Mouse (Mus musculus) heart, adult 8-10 months (tissue): Measurements from ENCODE around the gene Cacna1g. TPM values are rescaled to one million over a fixed set of nuclear protein-coding genes. Genes with fewer than 3 reads are reported as not detected.
A peak's percentile ranks its signal among the peaks of the same experiment; 100 is the strongest.

Experiments used
- DNase-seq: peaks from one replicate; pipeline ENCODE4 v3.0.0; 2022; ENCODE audit warnings: low spot score
- total RNA-seq, 4 experiments: library from RNA; stranded (reverse); gene quantifications; 2 replicates each; pipeline ENCODE4 v1.2.4; 2022

The Cacna1g gene
- total RNA-seq, 4 experiments from 2014 or later: 6.7 to 14.6 (median 12.5) TPM

- no peak for DNase-seq
Measured at GRCm38 (mm10) chr11:94449239-94449638, 24.8 kb downstream of the Cacna1g start.

GRCm38 (mm10) chr11:94447017-94447416 lies 27.0 kb downstream of the Cacna1g start:
- DNase-seq: no peak

DNA sequence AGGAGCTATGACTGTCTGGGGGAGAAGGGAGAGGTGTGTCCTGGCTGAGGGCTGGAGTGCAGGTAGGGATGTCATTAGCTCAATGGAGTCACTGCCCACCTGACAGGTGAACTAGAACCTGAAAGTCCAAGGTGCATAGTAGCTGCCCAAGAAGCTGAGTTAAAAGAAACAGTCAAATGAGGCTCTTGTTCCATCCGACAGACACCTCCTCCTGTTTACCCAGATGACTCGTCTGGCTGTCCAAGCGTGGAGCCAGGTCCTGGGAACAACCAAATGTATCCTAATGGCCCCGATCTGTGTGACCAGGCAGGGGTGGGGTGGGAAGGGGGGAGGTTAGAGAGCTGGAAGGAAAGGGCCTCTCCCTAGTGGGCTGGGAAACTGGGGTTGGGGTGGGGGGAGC lies 28.7 kb downstream of the Cacna1g start:
- no peak for DNase-seq

GRCm38 (mm10) chr11:94444829-94445228 lies 29.2 kb downstream of the Cacna1g start:
- DNase-seq: no peak

GRCm38 (mm10) chr11:94441752-94442151 lies 32.2 kb downstream of the Cacna1g start:
- no peak for DNase-seq

DNA sequence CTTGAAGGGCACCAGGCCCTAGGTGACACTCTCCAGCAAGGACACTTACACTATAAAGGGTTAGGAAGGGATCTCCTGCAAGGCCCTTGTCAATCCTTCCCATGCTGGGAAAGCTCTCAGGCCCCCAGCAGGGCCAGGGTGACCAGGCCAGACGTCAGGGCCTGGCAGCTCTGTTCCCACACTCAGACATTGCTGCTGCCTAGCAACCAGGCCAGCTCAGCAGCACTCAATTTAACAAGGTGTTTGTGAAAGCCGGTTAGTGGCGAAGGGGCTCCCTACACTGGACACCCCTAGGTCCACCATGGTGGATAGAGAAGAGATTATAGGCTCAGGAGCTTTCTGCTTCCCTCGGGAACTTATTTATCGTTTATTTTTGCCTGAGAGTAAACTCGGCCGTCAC lies 32.9 kb downstream of the Cacna1g start:
- DNase-seq: no peak

DNA sequence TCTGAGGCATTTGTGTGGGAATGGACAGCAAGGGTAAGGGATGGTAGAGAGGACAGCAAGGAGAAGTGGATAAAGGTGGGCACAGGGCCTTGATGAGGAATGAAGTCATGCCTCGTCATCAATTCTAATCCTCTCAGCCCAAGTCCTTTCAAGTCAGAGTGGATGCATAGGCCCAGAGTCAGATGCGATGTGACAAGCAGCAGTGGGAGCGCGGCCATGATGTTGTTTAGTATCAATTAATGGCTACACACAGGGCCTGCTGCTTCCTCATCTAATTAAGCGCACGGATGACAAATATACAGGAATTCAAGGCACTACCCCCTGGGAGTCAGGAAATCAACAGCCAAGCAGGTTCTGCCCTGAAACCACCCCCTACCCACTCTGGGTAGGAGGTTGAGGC lies 33.6 kb downstream of the Cacna1g start:
- DNase-seq: no peak

DNA sequence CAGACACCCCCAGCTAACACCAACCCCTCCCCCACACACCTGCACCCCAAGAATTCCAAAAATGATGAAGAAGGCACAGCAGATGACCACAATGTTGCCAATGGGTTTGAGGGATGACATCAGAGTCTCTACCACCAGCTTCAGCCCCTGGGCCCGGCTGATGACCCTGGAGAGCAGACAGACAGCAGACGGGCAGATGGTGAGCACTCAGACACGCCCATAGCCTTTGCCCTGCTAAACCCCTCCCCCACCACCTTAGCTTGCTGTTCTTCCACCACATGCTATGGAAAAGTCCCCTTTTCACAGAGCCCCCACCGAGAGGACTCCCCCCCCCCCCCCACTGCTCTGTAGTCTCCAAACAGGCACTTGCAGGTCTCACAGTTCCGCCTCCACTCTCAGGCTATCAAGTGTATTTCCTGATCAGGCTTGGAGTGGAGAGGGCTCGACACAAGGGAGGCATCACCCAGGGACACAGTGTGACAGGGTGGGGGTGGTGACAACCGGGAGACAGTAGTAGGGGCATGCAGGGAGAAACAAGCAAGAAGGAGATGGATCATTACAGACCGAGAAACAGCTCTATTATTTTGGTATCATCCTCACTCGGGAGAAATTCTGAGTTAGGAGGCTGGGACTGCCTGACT lies 44.9 kb downstream of the Cacna1g start:
- no peak for DNase-seq

DNA sequence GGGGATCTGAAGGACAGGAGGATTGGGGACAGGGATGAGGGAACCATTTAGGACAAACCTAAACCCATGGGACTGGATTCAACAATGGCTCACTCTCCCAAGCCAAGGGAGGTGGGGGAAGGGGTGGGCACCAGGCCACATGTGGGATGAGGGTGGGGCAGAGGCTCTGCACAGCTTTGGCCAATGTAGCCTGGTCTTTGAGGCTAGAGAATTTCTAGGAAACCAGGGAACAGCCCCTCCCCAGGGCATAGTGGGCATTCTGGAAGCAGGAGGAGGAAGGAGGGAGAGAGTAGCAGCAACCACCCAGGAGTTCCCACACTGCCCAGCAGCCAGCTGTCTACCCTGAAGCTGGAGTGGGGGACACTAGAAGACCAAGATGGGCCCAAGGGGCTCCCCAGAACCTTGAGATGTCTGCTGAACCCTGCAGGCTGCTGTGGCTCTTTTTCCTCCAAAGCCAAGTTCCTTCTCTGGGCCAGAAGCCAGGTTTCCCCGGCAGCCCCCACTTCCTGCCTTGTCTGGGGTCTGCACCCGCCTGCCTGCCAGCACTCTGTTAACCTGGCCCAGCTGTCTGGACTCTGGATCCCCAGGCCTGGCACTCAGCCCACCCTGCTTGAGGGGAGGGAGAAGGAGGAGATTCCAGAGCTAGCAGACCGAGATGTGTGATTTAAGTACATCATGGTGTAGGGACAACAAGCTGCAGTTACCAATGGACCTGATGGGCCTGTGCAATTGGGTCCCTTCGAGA lies 45.7 kb downstream of the Cacna1g start:
- peak; percentile 21 for DNase-seq

DNA sequence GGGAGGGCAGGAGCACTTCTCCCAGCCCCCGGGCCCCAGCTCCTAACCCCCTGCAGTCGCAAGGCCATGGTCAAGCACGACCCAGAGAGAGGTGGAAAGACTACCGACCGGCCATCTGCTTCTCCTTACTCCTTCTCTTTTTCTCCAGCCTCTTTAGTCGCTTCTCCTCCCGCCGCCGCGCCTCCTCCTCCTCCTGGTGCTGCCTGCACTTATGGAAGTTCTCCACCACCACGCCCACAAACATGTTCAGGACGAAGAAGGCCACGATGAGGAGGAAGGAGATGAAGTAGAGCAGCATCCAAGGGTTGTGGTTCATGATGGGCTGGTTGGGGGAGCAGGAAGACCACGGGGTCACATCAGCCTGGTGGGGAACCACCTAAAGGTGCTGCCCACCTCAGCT lies 48.3 kb downstream of the Cacna1g start:
- no peak for DNase-seq

GRCm38 (mm10) chr11:94425215-94425614 lies 48.8 kb downstream of the Cacna1g start:
- no peak for DNase-seq

- DNase-seq: no peak
Measured at GRCm38 (mm10) chr11:94424380-94424779, 49.6 kb downstream of the Cacna1g start.

DNA sequence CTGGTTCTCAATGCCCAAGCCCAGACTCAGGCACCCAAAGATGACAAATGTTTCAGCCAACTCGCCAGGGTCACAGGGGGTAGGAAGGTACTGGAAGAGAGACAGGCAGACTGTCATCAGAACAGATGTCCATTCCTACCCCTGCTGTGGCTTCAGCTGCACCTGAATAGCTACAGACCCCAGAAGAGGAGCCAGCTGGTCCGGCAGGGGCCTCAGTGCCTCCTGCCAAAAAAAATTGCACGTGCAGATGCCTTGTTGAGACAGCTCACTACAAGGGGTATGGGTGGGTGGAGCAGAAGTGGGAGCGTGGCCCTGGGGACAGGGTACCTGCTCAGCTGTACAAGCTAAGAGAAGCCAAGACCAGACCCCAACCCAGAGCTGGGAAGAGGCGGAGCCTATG lies 50.1 kb downstream of the Cacna1g start:
- DNase-seq: no peak

GRCm38 (mm10) chr11:94420991-94421390 lies 53.0 kb downstream of the Cacna1g start:
- DNase-seq: no peak

- DNase-seq: peak; percentile 9
Measured at GRCm38 (mm10) chr11:94420325-94420724, 53.7 kb downstream of the Cacna1g start.

- no peak for DNase-seq
Measured at GRCm38 (mm10) chr11:94419004-94419727, 54.8 kb downstream of the Cacna1g start.

DNA sequence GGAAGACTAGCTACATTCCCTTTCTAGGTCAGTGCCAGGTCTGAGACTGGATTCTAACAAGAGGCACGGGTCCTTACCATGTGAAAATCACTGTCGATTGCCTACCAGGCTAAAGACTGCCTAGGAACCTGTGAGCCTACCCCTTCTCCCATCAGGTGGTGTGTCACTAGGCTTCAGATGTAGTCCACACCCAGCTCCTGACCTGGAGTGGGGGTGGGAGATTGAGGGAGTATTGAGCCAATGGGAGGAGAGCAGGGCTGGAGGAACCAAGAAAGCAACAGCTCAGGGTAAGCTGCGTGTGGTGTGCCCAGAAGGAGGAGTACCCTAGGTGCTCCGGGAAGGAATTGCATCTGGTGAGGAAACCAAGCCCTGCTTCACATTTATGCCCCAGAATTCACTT lies 60.0 kb downstream of the Cacna1g start:
- no peak for DNase-seq

- no peak for DNase-seq
Measured at GRCm38 (mm10) chr11:94413516-94413915, 60.5 kb downstream of the Cacna1g start.

- DNase-seq: no peak
Measured at GRCm38 (mm10) chr11:94412998-94413469, 61.0 kb downstream of the Cacna1g start.

DNA sequence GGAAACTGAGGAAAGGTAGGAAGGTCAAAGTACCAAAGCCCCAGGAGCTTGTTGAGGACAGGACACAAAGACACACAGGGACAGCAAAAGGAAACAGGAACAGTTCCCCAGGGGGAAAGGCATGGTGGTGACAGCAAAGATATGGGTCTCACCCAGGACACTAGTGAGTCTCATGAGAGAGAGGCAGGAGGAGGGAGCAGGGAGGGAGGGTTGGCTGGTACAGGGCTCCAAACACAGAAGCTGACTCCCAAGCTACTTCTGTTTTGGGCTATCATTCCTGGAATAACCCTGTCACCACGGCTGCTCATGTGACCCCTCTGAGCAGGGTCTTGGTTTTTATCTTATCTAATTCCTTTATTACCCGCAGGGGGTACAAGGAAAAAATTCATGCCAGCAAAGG lies 61.4 kb downstream of the Cacna1g start:
- no peak for DNase-seq

DNA sequence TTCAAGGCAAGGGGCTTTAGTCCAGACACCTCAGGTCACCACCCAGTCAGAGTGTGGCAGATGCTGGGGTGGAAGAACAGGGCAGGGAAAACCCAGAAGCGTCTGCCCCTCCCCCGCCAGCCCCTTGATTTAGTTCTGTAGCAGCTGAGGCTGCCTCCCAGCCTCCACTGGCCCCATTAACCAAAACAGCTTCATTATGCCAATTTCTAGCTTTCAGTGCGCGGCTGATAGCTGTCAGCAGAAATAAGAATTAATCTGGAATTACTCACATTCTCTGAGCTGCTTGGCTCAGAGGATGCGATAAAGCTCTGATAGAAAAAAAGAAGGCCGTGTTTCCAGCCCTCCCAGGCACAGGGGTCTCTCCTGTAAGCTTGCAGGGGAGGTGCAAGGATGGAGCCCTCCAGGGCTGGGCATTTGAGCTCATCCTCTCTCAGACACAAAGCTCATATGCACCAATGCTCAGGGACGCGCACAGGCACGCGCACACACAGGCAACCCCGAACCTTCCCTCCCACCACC lies 66.1 kb downstream of the Cacna1g start:
- DNase-seq: no peak

DNA sequence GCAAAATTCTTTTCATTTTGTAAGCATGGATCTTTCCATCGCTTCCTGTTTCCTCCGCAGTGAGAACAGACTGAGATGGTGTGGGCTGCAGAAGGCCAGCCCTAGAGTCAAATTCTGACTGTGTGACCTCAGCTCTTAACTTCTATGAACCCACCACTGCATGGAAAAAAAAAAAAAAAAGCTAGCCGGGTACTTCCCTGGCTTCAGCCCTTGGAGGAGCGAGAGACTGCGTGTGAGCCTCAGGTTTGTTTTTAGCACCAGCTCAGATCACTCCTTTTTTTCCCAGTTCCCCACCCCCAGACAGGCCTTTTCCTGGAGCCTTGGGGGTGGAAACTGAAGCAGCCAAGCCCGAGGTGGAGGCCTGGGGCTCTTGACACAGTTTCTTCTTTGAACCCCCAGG lies 68.7 kb downstream of the Cacna1g start:
- no peak for DNase-seq
